Mouse (Mus musculus): ENCODE data around the gene Ddx11. TPM values are rescaled to one million over a fixed set of nuclear protein-coding genes. Genes with fewer than 3 reads are reported as not detected.

The Ddx11 gene
- polyA plus RNA-seq, 2 experiments: 13.1 to 27.8 TPM

DNA sequence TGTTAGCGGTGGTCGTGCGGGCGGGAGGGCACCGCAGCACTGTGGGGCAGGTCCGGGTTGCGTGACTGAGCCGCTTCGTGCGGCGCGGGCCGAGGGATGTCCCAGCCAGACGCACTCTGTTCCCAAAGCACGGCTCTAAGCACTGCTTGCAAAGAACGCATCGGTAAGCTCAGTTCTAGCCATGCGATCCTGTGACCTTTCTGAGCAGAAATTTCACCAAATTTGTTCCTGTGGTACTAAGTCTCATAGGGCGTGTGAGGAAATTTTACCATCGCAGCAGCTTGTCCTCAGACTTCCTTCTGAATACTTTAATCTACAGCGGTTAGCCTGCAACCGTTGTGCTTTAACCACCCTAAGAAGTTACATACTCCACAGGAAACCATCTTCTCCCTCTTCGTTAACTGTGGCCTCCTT is 45.9 kb upstream of the Ddx11 start:
- peak overlapping the region; percentile 66 for H3K4me2 ChIP-seq (replicated peaks; ENCODE audit: low read depth, low read length, severe bottlenecking)
- 1% methylated on average over 22 of the region's 23 CpGs for WGBS
- ATAC-seq (ENCODE audit: low FRiP score, low read depth) (peak; percentile 51), DNase-seq (ENCODE audit: low spot score) (no peak)
- H3K9ac ChIP-seq (ENCODE audit: low read depth, low read length, severe bottlenecking): peak overlapping the region; percentile 75
- H3K27ac ChIP-seq (replicated peaks; ENCODE audit: low read depth, low read length): peak overlapping the region; percentile 77
- H3K4me3 ChIP-seq (replicated peaks; ENCODE audit: low read length): peak overlapping the region; percentile 94
- no peaks in the 10 kb centered on the region for H3K4me1 ChIP-seq (ENCODE audit: control insufficient read depth, insufficient read depth, low read length)
- H3K36me3 ChIP-seq (ENCODE audit: control insufficient read depth, insufficient read depth, low read length): peaks cover 17% of the 10 kb centered on the region
- H3K27me3 ChIP-seq (ENCODE audit: control insufficient read depth, insufficient read depth, low read length): no peaks in the 10 kb centered on the region
- no peak for TF ChIP-seq POLR2A (IDR thresholded peaks at IDR 0.05; ENCODE audit: borderline replicate concordance, extremely low read depth, insufficient read depth, insufficient read length)
- H3K9me3 ChIP-seq (ENCODE audit: control insufficient read depth, low read length): no peaks in the 10 kb centered on the region

GRCm38 (mm10) chr17:66084486-66084885 is 38.8 kb upstream of the Ddx11 start:
- Histone ChIP-seq H3K36me3 (ENCODE audit: control insufficient read depth, insufficient read depth, low read length) (peaks cover 49% of the 10 kb centered on the region), H3K27me3 (ENCODE audit: control insufficient read depth, insufficient read depth, low read length) (no peaks in the 10 kb centered on the region), H3K4me1 (ENCODE audit: control insufficient read depth, insufficient read depth, low read length) (no peaks in the 10 kb centered on the region), H3K27ac (replicated peaks; ENCODE audit: low read depth, low read length) (no peak overlapping the region), H3K4me2 (replicated peaks; ENCODE audit: low read depth, low read length, severe bottlenecking) (no peak overlapping the region), H3K9me3 (ENCODE audit: control insufficient read depth, low read length) (no peaks in the 10 kb centered on the region), H3K4me3 (replicated peaks; ENCODE audit: low read length) (no peak overlapping the region), H3K9ac (ENCODE audit: low read depth, low read length, severe bottlenecking) (no peak overlapping the region)
- no peak for TF ChIP-seq POLR2A (IDR thresholded peaks at IDR 0.05; ENCODE audit: borderline replicate concordance, extremely low read depth, insufficient read depth, insufficient read length)
- no peak for DNase-seq (ENCODE audit: low spot score)
- 91% methylated on average over 1 of the region's 1 CpGs for WGBS
- no peak for ATAC-seq (ENCODE audit: low FRiP score, low read depth)

DNA sequence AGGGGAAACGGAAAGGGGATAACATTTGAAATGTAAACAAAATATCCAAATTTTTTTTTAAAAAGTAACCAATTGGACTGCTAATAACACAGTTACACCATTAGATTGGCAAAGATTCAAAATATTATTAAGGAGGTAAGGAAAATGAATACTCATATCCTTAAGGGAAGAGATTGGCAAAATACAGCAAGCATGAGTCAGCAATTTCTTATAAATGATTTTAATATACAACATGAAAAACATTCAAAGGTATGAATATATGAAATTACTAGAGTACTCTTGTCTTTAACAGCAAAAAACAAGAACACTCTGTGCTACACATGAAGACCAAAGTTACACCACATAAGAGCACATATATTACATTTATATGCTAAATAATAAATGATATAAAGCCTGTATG is 38.3 kb upstream of the Ddx11 start:
- no peak overlapping the region for H3K27ac ChIP-seq (replicated peaks; ENCODE audit: low read depth, low read length)
- no peak for TF ChIP-seq POLR2A (IDR thresholded peaks at IDR 0.05; ENCODE audit: borderline replicate concordance, extremely low read depth, insufficient read depth, insufficient read length)
- no peak overlapping the region for H3K4me3 ChIP-seq (replicated peaks; ENCODE audit: low read length)
- H3K9ac ChIP-seq (ENCODE audit: low read depth, low read length, severe bottlenecking): no peak overlapping the region
- no peaks in the 10 kb centered on the region for H3K27me3 ChIP-seq (ENCODE audit: control insufficient read depth, insufficient read depth, low read length)
- H3K4me2 ChIP-seq (replicated peaks; ENCODE audit: low read depth, low read length, severe bottlenecking): no peak overlapping the region
- H3K4me1 ChIP-seq (ENCODE audit: control insufficient read depth, insufficient read depth, low read length): no peaks in the 10 kb centered on the region
- no peaks in the 10 kb centered on the region for H3K9me3 ChIP-seq (ENCODE audit: control insufficient read depth, low read length)
- peaks cover 47% of the 10 kb centered on the region for H3K36me3 ChIP-seq (ENCODE audit: control insufficient read depth, insufficient read depth, low read length)
- 95% methylated on average over 1 of the region's 1 CpGs for WGBS
- ATAC-seq (ENCODE audit: low FRiP score, low read depth) (no peak), DNase-seq (ENCODE audit: low spot score) (no peak)

- no peak overlapping the region for H3K27ac ChIP-seq (replicated peaks; ENCODE audit: low read depth, low read length)
- peaks cover 50% of the 10 kb centered on the region for H3K36me3 ChIP-seq (ENCODE audit: control insufficient read depth, insufficient read depth, low read length)
- no peak for ATAC-seq (ENCODE audit: low FRiP score, low read depth)
- no peak for TF ChIP-seq POLR2A (IDR thresholded peaks at IDR 0.05; ENCODE audit: borderline replicate concordance, extremely low read depth, insufficient read depth, insufficient read length)
- no peak for DNase-seq (ENCODE audit: low spot score)
- H3K4me1 ChIP-seq (ENCODE audit: control insufficient read depth, insufficient read depth, low read length): no peaks in the 10 kb centered on the region
- H3K4me2 ChIP-seq (replicated peaks; ENCODE audit: low read depth, low read length, severe bottlenecking): no peak overlapping the region
- no peaks in the 10 kb centered on the region for H3K9me3 ChIP-seq (ENCODE audit: control insufficient read depth, low read length)
- no peak overlapping the region for H3K9ac ChIP-seq (ENCODE audit: low read depth, low read length, severe bottlenecking)
- no peaks in the 10 kb centered on the region for H3K27me3 ChIP-seq (ENCODE audit: control insufficient read depth, insufficient read depth, low read length)
- H3K4me3 ChIP-seq (replicated peaks; ENCODE audit: low read length): no peak overlapping the region
Observed at GRCm38 (mm10) chr17:66090251-66090650, 33.1 kb upstream of the Ddx11 start.

DNA sequence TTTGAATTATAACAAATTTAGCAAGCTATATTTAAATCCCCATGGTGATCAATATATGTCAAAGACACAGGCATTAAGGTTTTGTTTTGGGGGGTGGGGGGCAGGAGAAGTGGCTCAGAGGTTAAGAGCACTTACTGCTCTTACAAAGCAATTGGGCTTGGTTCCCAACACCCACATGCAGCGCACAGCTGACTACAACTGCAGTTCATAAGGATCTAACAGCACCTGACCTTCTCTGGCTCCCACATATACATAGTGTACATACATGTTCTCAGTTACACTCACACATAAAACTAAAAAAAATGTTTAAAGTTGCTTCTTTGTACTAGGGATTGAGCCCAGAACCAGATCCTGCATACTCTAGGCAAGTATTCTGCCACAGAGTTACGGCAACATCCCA is 31.9 kb upstream of the Ddx11 start:
- Histone ChIP-seq H3K4me1 (ENCODE audit: control insufficient read depth, insufficient read depth, low read length) (no peaks in the 10 kb centered on the region), H3K9ac (ENCODE audit: low read depth, low read length, severe bottlenecking) (no peak overlapping the region), H3K9me3 (ENCODE audit: control insufficient read depth, low read length) (no peaks in the 10 kb centered on the region), H3K36me3 (ENCODE audit: control insufficient read depth, insufficient read depth, low read length) (peaks cover 40% of the 10 kb centered on the region), H3K27ac (replicated peaks; ENCODE audit: low read depth, low read length) (no peak overlapping the region), H3K27me3 (ENCODE audit: control insufficient read depth, insufficient read depth, low read length) (no peaks in the 10 kb centered on the region), H3K4me3 (replicated peaks; ENCODE audit: low read length) (no peak overlapping the region), H3K4me2 (replicated peaks; ENCODE audit: low read depth, low read length, severe bottlenecking) (no peak overlapping the region)
- ATAC-seq (ENCODE audit: low FRiP score, low read depth) (no peak), DNase-seq (ENCODE audit: low spot score) (no peak)
- WGBS: 91% methylated on average over 2 of the region's 2 CpGs
- TF ChIP-seq POLR2A (IDR thresholded peaks at IDR 0.05; ENCODE audit: borderline replicate concordance, extremely low read depth, insufficient read depth, insufficient read length): no peak

GRCm38 (mm10) chr17:66092065-66092464 is 31.3 kb upstream of the Ddx11 start:
- 86% methylated on average over 2 of the region's 2 CpGs for WGBS
- ATAC-seq (ENCODE audit: low FRiP score, low read depth) (no peak), DNase-seq (ENCODE audit: low spot score) (no peak)
- no peaks in the 10 kb centered on the region for H3K9me3 ChIP-seq (ENCODE audit: control insufficient read depth, low read length)
- no peak for TF ChIP-seq POLR2A (IDR thresholded peaks at IDR 0.05; ENCODE audit: borderline replicate concordance, extremely low read depth, insufficient read depth, insufficient read length)
- no peak overlapping the region for H3K4me2 ChIP-seq (replicated peaks; ENCODE audit: low read depth, low read length, severe bottlenecking)
- no peak overlapping the region for H3K4me3 ChIP-seq (replicated peaks; ENCODE audit: low read length)
- no peaks in the 10 kb centered on the region for H3K4me1 ChIP-seq (ENCODE audit: control insufficient read depth, insufficient read depth, low read length)
- no peaks in the 10 kb centered on the region for H3K27me3 ChIP-seq (ENCODE audit: control insufficient read depth, insufficient read depth, low read length)
- no peak overlapping the region for H3K27ac ChIP-seq (replicated peaks; ENCODE audit: low read depth, low read length)
- no peak overlapping the region for H3K9ac ChIP-seq (ENCODE audit: low read depth, low read length, severe bottlenecking)
- peaks cover 34% of the 10 kb centered on the region for H3K36me3 ChIP-seq (ENCODE audit: control insufficient read depth, insufficient read depth, low read length)

Measured in limb, embryonic 14.5 days (tissue).